Mouse (Mus musculus) CH12.LX (cell line): ENCODE measurements around the gene Eps15. TPM values are rescaled to one million over a fixed set of nuclear protein-coding genes. Genes with fewer than 3 reads are reported as not detected.

Experiments
- DNase-seq: peaks from one replicate; pipeline ENCODE4 v3.0.0-alpha.2; 2013; ENCODE audit errors: extremely low read depth
- H3K27ac ChIP-seq: 2 replicates; pipeline ENCODE4 v1.5.1; 2012; ENCODE audit warnings: low read depth, mild to moderate bottlenecking, control low read depth, moderate library complexity; ENCODE audit not compliant: insufficient read depth
- H3K27me3 ChIP-seq: replicated peaks from 2 replicates; pipeline ENCODE3; 2012; ENCODE audit warnings: inconsistent platforms
- H3K36me3 ChIP-seq, 2 experiments: replicated peaks in 1 of 2; 2 replicates each; pipeline versions ENCODE3 to v1.6.1; 2012; ENCODE audit warnings: inconsistent platforms in 1 of 2, low read length in 1 of 2, mild to moderate bottlenecking in 1 of 2, mixed read lengths in 1 of 2, moderate library complexity in 1 of 2; ENCODE audit not compliant: control insufficient read depth in 1 of 2, insufficient read depth in 1 of 2
- H3K4me1 ChIP-seq, 2 experiments: 2 replicates each; pipeline ENCODE4 v1.6.1; 2012; ENCODE audit warnings: inconsistent platforms in 1 of 2, moderate library complexity in 1 of 2; ENCODE audit not compliant: insufficient read depth in 2 of 2, control insufficient read depth in 1 of 2
- H3K4me2 ChIP-seq: 2 replicates; pipeline ENCODE4 v1.6.1; 2012; ENCODE audit warnings: low read depth, mild to moderate bottlenecking, control low read depth; ENCODE audit not compliant: poor library complexity, insufficient read depth, severe bottlenecking
- H3K4me3 ChIP-seq, 3 experiments: fragments of 150-350 bp in 1 of 3; sonication (generic) in 1 of 3; replicated peaks in 1 of 3; 2 replicates each; pipeline versions ENCODE3 to v1.5.1; 2011 to 2012; ENCODE audit warnings: low read depth in 2 of 3, low read length in 2 of 3, mild to moderate bottlenecking in 2 of 3, moderate library complexity in 2 of 3, control low read depth in 1 of 3, improper control_type of control experiment in 1 of 3, inconsistent platforms in 1 of 3, mixed read lengths in 1 of 3; ENCODE audit not compliant: poor library complexity in 1 of 3
- H3K79me2 ChIP-seq: replicated peaks from 2 replicates; pipeline ENCODE4 v1.6.1; 2012; ENCODE audit warnings: mild to moderate bottlenecking, moderate library complexity; ENCODE audit not compliant: control insufficient read depth, poor library complexity, insufficient read depth, severe bottlenecking; ENCODE audit errors: extremely low read depth
- H3K9ac ChIP-seq: 2 replicates; pipeline ENCODE4 v1.6.1; 2012; ENCODE audit warnings: low read depth, mild to moderate bottlenecking, control low read depth, moderate library complexity; ENCODE audit not compliant: insufficient read depth
- H3K9me3 ChIP-seq: replicated peaks from 2 replicates; pipeline ENCODE3; 2012; ENCODE audit warnings: low read length, inconsistent platforms, mixed read lengths
- BHLHE40 ChIP-seq: IDR thresholded peaks from 2 replicates; pipeline ENCODE4 v1.6.1; 2011; ENCODE audit warnings: mild to moderate bottlenecking, low read depth, low read length, improper control_type of control experiment
- CHD1 ChIP-seq: IDR thresholded peaks from 2 replicates; pipeline ENCODE4 v1.6.1; 2012; ENCODE audit warnings: low read depth, low read length, improper control_type of control experiment, inconsistent platforms
- CHD2 ChIP-seq: IDR thresholded peaks from 2 replicates; pipeline ENCODE4 v1.6.1; 2011; ENCODE audit warnings: low read length, improper control_type of control experiment
- CTCF ChIP-seq, 2 experiments: IDR thresholded peaks in 1 of 2; conservative IDR thresholded peaks in 1 of 2; 2 replicates each; pipeline ENCODE4 v1.5.1; 2011 to 2012; ENCODE audit warnings: low read depth in 2 of 2, low read length in 2 of 2, improper control_type of control experiment in 1 of 2, inconsistent platforms in 1 of 2, mild to moderate bottlenecking in 1 of 2, moderate library complexity in 1 of 2
- E2F4 ChIP-seq: IDR thresholded peaks from 2 replicates; pipeline ENCODE4 v1.6.1; 2011; ENCODE audit warnings: low read depth, low read length, improper control_type of control experiment; ENCODE audit not compliant: insufficient replicate concordance
- ETS1 ChIP-seq: conservative IDR thresholded peaks from 2 replicates; pipeline ENCODE4 v1.6.1; 2012; ENCODE audit warnings: low read depth, mild to moderate bottlenecking, inconsistent platforms, low read length, improper control_type of control experiment, moderate library complexity
- GABPA ChIP-seq: IDR thresholded peaks from 2 replicates; pipeline ENCODE4 v1.6.1; 2012; ENCODE audit warnings: low read depth, low read length, improper control_type of control experiment, inconsistent platforms; ENCODE audit not compliant: insufficient replicate concordance
- HCFC1 ChIP-seq: IDR thresholded peaks from 2 replicates; pipeline ENCODE4 v1.6.1; 2012; ENCODE audit warnings: low read depth, mild to moderate bottlenecking, inconsistent platforms, low read length, improper control_type of control experiment
- IRF4 ChIP-seq: IDR thresholded peaks from 2 replicates; pipeline ENCODE4 v1.6.1; 2014; ENCODE audit warnings: low read depth, mild to moderate bottlenecking, inconsistent platforms, low read length, improper control_type of control experiment
- JUND ChIP-seq: conservative IDR thresholded peaks from 2 replicates; pipeline ENCODE4 v1.6.1; 2011; ENCODE audit warnings: low read depth, low read length, improper control_type of control experiment
- KAT2A ChIP-seq: IDR thresholded peaks from 2 replicates; pipeline ENCODE4 v1.6.1; 2012; ENCODE audit warnings: low read length, improper control_type of control experiment, inconsistent platforms; ENCODE audit not compliant: insufficient replicate concordance
- MAFK ChIP-seq: IDR thresholded peaks from 2 replicates; pipeline ENCODE4 v1.6.1; 2011; ENCODE audit warnings: low read length, improper control_type of control experiment; ENCODE audit not compliant: insufficient replicate concordance
- MAZ ChIP-seq: IDR thresholded peaks from 2 replicates; pipeline ENCODE4 v1.6.1; 2012; ENCODE audit warnings: low read depth, mild to moderate bottlenecking, inconsistent platforms, low read length, improper control_type of control experiment, moderate library complexity
- MEF2A ChIP-seq: IDR thresholded peaks from 2 replicates; pipeline ENCODE4 v1.6.1; 2014; ENCODE audit warnings: low read depth, mild to moderate bottlenecking, inconsistent platforms, low read length, improper control_type of control experiment, borderline replicate concordance
- MXI1 ChIP-seq: IDR thresholded peaks from 2 replicates; pipeline ENCODE4 v1.6.1; 2011; ENCODE audit warnings: mild to moderate bottlenecking, low read depth, low read length, improper control_type of control experiment
- PAX5 ChIP-seq: IDR thresholded peaks from 2 replicates; pipeline ENCODE4 v1.6.1; 2012; ENCODE audit warnings: low read length, inconsistent platforms, mixed read lengths
- POLR2A ChIP-seq: IDR thresholded peaks from 2 replicates; pipeline ENCODE4 v1.6.1; 2011; ENCODE audit warnings: low read depth, mild to moderate bottlenecking, improper control_type of control experiment, low read length
- POLR2AphosphoS2 ChIP-seq: IDR thresholded peaks from 2 replicates; pipeline ENCODE4 v1.6.1; 2011; ENCODE audit warnings: low read depth, low read length, improper control_type of control experiment
- RAD21 ChIP-seq: IDR thresholded peaks from 2 replicates; pipeline ENCODE4 v1.6.1; 2011; ENCODE audit warnings: low read depth, mild to moderate bottlenecking, low read length, improper control_type of control experiment, moderate library complexity
- SIN3A ChIP-seq: IDR thresholded peaks from 2 replicates; pipeline ENCODE4 v1.6.1; 2012; ENCODE audit warnings: low read length, improper control_type of control experiment, inconsistent platforms
- SMC3 ChIP-seq: IDR thresholded peaks from 2 replicates; pipeline ENCODE4 v1.6.1; 2011; ENCODE audit warnings: low read depth, low read length, improper control_type of control experiment
- TBP ChIP-seq: conservative IDR thresholded peaks from 2 replicates; pipeline ENCODE4 v1.6.1; 2011; ENCODE audit warnings: low read depth, low read length, improper control_type of control experiment
- TCF12 ChIP-seq: IDR thresholded peaks from 2 replicates; pipeline ENCODE4 v1.6.1; 2014; ENCODE audit warnings: low read depth, mild to moderate bottlenecking, inconsistent platforms, low read length, improper control_type of control experiment
- USF1 ChIP-seq: IDR thresholded peaks from 2 replicates; pipeline ENCODE4 v1.6.1; 2014; ENCODE audit warnings: low read depth, mild to moderate bottlenecking, inconsistent platforms, low read length, improper control_type of control experiment
- ZKSCAN1 ChIP-seq: IDR thresholded peaks from 2 replicates; pipeline ENCODE4 v1.6.1; 2012; ENCODE audit warnings: low read depth, inconsistent platforms, low read length, improper control_type of control experiment, borderline replicate concordance
- ZMIZ1 ChIP-seq: IDR thresholded peaks from 2 replicates; pipeline ENCODE4 v1.6.1; 2012; ENCODE audit warnings: low read depth, mild to moderate bottlenecking, inconsistent platforms, low read length, improper control_type of control experiment
- dilution Hi-C: fragments of 300-500 bp; cut with MboI; formaldehyde crosslinking; loops from 2 replicates; pipeline ENCODE4 v1.14.3; 2020; ENCODE audit warnings: low sequenced_read_pairs; ENCODE audit not compliant: extremely low pct_unique_long_range_greater_than_20kb, extremely low pct_ligation_motif_present
- in situ Hi-C: fragments of 300-500 bp; cut with MboI; formaldehyde crosslinking; loops from 3 replicates; pipeline ENCODE4 v1.14.3; 2019; ENCODE audit warnings: low sequenced_read_pairs, low pct_ligation_motif_present, low pct_unique_long_range_greater_than_20kb, mixed read lengths
- polyA plus RNA-seq: library from polyadenylated mRNA; unstranded; fragments of >175 nt; gene quantifications from 2 replicates; pipeline ENCODE4 v1.2.1, GENCODE M21; 2012; ENCODE audit warnings: low read depth; ENCODE audit not compliant: insufficient read length
- total RNA-seq, 2 experiments: library from RNA; depleted of rRNA; stranded (reverse); fragments of 300-350 nt in 1 of 2; fragments of >200 nt in 1 of 2; gene quantifications; 2 replicates each; pipeline ENCODE4 v1.2.3; 2012 to 2014

The Eps15 gene
- total and polyA plus RNA-seq, 3 experiments = 23.4 to 60.4 (median 39.6) TPM

DNA sequence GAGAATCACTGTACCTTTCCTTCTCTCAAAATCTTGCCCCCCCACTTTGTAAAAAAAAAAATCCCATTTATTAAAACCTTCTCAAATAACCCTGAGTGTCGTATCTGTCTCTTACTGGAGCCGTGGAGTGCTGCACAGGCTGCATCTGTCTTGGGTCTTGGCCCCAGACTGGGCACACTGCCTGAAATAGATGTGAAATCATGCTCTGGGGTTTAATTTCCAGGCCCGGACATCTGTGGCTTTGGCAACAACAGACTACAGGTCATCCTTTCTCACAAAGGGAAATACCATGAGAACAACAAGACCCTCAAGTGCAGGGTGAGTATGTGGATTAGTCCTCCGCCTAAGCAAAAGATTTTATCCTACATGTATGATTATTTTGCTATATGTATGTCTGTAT lies 38.1 kb upstream of the Eps15 start:
- no peaks in the 10 kb centered on the region for H3K36me3 ChIP-seq
- no peaks in the 10 kb centered on the region for H3K79me2 ChIP-seq
- dilution Hi-C loops = no loop called here
- H3K9me3 ChIP-seq = no peaks in the 10 kb centered on the region
- no peak for TF ChIP-seq POLR2A
- TF ChIP-seq KAT2A = no peak
- TF ChIP-seq TBP = no peak
- no peak for TF ChIP-seq E2F4
- TF ChIP-seq ZMIZ1 = no peak
- TF ChIP-seq GABPA = no peak
- TF ChIP-seq ETS1 = no peak
- no peak for TF ChIP-seq USF1
- no peak for TF ChIP-seq ZKSCAN1
- H3K4me2 ChIP-seq = no peak overlapping the region
- H3K27ac ChIP-seq = no peak overlapping the region
- in situ Hi-C loops = no loop called here
- no peak overlapping the region for H3K4me3 ChIP-seq
- no peak for DNase-seq
- H3K9ac ChIP-seq = no peak overlapping the region
- H3K4me1 ChIP-seq = peaks cover 4 to 23% of the 10 kb centered on the region in 2 experiments; a peak in 3 of 4 replicates
- H3K27me3 ChIP-seq = peaks cover 6% of the 10 kb centered on the region

DNA sequence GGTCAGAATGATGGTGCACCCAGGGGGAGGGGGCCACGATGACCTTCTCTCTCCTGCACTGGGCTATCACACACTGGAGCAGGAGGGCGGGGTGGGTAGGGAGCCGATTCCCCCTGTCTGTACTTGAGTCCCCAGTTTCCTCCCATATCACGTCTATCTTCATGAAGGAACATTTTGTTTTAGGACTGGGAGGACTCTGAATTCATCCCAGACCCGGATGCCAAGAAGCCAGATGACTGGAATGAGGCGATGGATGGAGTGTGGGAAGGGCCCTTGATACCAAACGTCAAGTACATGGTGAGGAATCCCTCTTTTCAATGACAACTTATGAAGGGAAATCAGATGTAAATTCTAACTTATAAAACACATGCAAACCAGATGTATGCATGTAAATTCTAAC lies 35.6 kb upstream of the Eps15 start:
- H3K4me1 ChIP-seq = peaks cover 0 to 2% of the 10 kb centered on the region in 2 experiments; a peak in 2 of 4 replicates
- no peaks in the 10 kb centered on the region for H3K9me3 ChIP-seq

DNA sequence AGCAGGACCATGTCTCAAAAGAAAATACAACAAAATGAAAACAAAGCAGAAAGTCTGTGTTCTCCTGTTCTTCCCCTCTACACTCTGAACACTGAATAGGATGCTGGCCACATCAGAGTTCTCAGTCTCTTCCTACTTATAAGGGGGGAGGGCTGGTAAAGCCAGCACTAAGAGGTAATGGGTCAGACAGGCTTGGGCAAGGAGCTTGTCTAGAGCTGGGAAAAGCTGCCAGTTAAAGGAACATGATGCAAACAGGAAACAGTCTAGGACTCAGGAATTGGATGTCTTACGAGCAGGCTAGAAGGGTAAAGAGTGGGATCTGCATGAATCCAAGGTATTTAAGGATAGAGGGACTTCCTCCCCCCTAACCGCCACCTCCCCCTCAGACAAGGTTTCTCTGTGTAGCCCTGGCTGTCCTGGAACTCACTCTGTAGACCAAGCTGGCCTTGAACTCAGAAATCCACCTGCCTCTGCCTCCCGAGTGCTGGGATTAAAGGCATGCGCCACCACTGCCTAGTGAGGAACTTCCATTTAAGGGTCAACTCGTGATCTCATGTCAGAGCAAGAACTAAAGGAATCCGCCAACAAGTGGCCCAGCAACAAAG lies 35.0 kb upstream of the Eps15 start:
- Histone ChIP-seq H3K79me2 (no peaks in the 10 kb centered on the region), H3K27me3 (peaks cover 3% of the 10 kb centered on the region), H3K4me2 (no peak overlapping the region), H3K9ac (no peak overlapping the region), H3K4me1 (no peaks in the 10 kb centered on the region), H3K9me3 (no peaks in the 10 kb centered on the region), H3K4me3 (no peak overlapping the region), H3K27ac (no peak overlapping the region), H3K36me3 (no peaks in the 10 kb centered on the region)
- in situ Hi-C loops = no loop called here
- DNase-seq = no peak
- dilution Hi-C loops = no loop called here
- TF ChIP-seq POLR2AphosphoS2 = no peak
- TF ChIP-seq SMC3 = no peak
- no peak for TF ChIP-seq JUND
- no peak for TF ChIP-seq ZKSCAN1
- no peak for TF ChIP-seq CHD1
- TF ChIP-seq TCF12 = no peak
- no peak for TF ChIP-seq PAX5
- no peak for TF ChIP-seq E2F4
- TF ChIP-seq MAFK = no peak
- no peak for TF ChIP-seq IRF4
- TF ChIP-seq CHD2 = no peak
- no peak for TF ChIP-seq TBP
- TF ChIP-seq HCFC1 = no peak
- no peak for TF ChIP-seq MXI1
- TF ChIP-seq KAT2A = no peak
- TF ChIP-seq BHLHE40 = no peak
- TF ChIP-seq CTCF (conservative IDR thresholded peaks at IDR 0.05 in 1 of 2, IDR thresholded peaks at IDR 0.05 in 1 of 2; ENCODE audit: low read depth in 2 of 2, low read length in 2 of 2) = no peak
- TF ChIP-seq MEF2A = no peak
- TF ChIP-seq MAZ = no peak

More for the DNA sequence above, 35.6 kb upstream of the Eps15 start:
- Histone ChIP-seq H3K27me3 (peaks cover 6% of the 10 kb centered on the region), H3K4me3 (no peak overlapping the region), H3K36me3 (no peaks in the 10 kb centered on the region), H3K4me2 (no peak overlapping the region), H3K9ac (no peak overlapping the region), H3K27ac (no peak overlapping the region), H3K79me2 (no peaks in the 10 kb centered on the region)
- dilution Hi-C loops = no loop called here
- no peak for DNase-seq
- in situ Hi-C loops = no loop called here
- TF ChIP-seq SMC3 (no peak), SIN3A (no peak), BHLHE40 (no peak), E2F4 (no peak), MXI1 (no peak), RAD21 (no peak)
